Mouse (Mus musculus): ENCODE results near the gene 2610021A01Rik. TPM values are rescaled to one million over a fixed set of nuclear protein-coding genes. Genes with fewer than 3 reads are reported as not detected.
A peak's percentile ranks its signal among the peaks of the same experiment; 100 is the strongest.
"Not testable (repeated sequence)": the region's sequence is repeated elsewhere in the genome, so short reads cannot be mapped to it uniquely, and the experiment has no call there.

Gene 2610021A01Rik
- 10 to 100 TPM; 10.9 to 11.6 TPM for total RNA-seq (2021)

DNA sequence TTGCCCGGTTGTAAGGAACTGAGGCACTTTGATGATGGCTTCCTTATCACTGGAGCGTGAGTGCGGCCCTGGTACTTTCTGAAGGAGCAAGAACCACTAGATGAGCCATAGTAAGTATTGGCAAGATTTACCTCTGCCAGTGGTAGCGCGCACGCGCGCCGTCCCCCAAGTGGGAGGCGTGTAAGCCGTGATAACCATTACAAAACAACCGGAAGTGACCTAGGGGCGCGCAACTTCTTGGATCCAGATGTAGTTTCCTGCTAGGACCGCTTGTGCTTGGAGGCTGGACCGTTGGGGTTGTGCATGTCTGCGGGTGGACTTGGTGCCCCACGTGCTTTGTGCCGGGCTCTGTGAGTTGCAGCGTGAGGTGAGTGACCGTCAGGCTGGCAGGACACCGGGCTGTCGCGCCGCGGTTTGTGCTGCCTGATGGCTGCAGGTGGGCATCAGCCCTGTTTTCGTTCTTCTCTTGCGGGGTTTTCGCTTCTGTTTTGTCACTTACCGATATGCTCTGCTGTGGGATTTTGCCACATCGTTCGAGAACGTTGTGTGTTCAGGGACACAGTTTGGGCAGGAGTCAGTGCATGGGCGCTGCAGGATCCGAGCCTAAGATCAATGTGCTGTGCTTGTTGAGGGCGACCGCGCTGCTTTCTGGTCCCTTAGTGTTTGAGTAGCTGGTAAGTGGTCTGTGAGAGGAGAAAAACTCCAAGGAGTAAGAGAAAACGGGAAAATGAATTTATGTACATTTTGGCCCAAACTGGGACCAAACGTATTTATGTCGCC lies at the start of gene 2610021A01Rik:
Gene 2610021A01Rik, plus strand, starts transcription at position 197 of the 780 bp plus-strand sequence.
- DNase-seq, result peak; percentile 89

GRCm38 (mm10) chr7:41560681-41561080 lies 38.3 kb upstream of the 2610021A01Rik start:
- no peak for DNase-seq

DNA sequence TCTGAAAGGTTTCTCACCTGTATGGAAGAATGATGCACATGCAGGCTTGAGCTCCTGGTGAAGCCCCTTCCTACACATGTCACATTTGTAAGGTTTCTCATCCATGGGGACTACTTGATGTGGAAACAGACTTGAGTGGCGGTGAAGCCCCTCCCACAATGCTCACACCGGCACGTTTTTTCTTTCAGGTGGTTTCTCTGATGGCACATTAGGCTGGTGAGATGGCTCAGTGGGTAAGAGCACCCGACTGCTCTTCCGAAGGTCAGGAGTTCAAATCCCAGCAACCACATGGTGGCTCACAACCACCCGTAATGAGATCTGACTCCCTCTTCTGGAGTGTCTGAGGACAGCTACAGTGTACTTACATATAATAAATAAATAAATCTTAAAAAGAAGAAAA lies 25.5 kb upstream of the 2610021A01Rik start, which contains the start of gene Gm6871:
Gene Gm6871, minus strand, starts transcription at position 101 of the 400 bp plus-strand sequence.
- not testable (repeated sequence) for DNase-seq

DNA sequence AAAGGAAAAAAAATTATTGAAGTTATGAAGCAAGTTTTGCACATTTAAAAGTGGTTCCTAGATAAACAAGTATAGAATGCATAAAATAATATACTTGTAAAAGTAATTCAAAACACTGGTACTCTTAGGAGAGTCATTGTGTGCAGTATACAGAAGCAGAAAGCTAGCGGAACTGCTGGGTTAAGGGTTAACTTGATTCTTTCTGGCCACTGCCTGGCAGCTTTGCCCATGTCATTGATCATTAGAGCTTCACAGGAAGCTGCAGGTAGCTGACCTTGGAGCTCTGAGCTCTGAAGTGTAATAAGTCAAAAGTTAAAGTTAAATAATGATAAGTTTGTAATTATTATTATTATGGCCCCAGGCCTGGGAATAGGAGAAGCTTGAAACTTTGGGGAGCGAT lies 21.1 kb upstream of the 2610021A01Rik start:
- DNase-seq, result no peak

- DNase-seq, result no peak
Observed at GRCm38 (mm10) chr7:41582028-41582427, 17.0 kb upstream of the 2610021A01Rik start.

DNA sequence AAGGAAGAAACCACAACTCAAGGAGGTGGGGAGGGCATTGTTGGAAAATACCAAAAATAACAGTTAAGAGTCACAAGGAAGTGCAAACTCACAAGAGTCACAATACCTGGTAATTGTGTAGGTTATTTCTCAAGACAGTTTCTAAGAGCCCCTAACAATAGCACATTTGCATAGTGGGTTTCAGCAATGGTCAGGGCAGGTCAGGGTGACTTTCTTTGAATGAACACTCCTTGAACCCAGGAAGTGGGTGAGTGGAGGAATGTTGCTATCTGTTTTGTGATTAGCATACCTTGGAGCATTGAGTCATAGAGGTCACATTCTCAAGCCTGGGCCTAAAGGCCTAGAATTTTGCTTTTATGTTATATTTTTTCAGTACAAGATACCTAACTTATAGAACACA lies 11.2 kb upstream of the 2610021A01Rik start:
- not testable (repeated sequence) for DNase-seq

DNA sequence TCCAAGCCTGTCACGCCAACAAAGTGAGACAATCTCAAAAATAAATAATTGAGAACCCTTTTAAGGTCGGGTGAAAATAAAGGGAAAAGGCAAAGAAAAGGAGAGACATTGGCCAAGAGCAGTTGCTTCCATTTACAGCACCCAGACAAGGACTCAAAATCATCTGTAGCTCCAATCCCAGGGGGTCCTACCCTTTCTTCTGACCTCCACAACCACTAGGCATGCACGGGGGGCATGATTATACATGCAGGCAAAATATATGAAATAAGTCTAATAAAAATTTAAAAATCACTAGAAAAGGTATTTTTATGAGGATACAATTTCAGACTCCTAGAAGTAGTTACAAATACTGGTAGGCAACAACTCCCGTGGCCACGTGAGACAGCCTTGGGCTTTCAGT lies 415 bp upstream of the 2610021A01Rik start:
- no peak for DNase-seq

DNA sequence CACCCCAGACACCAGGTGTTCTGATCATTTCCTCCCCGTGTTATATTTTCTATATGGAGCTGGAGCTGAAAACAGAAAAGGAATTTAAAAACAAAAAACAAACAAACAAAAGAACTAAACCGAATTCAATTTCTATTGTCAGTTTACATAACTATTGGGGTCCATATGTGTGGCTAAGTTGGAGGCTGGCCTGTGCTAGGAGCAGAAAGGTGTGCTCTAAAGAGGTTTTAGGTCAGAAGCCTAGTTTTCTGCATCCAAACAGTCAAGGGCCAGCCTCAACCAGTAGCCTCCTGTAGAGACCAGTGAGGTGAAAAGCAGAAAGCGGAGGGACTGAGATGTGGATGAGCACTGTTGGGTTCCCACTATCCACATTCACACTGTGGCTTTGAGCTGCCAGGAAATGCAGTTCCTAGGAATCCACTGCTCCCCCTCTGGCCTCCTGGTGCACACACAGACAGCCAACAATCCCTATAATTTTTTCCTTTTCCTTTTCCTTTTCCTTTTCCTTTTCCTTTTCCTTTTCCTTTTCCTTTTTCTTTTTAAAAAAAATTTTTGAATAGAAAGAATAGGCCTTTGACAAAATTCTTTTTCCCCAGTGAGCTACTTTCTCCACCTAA lies 1.0 kb downstream of the 2610021A01Rik start:
- DNase-seq, result no peak

GRCm38 (mm10) chr7:41611654-41612053 lies 12.6 kb downstream of the 2610021A01Rik start:
- DNase-seq, result no peak

DNA sequence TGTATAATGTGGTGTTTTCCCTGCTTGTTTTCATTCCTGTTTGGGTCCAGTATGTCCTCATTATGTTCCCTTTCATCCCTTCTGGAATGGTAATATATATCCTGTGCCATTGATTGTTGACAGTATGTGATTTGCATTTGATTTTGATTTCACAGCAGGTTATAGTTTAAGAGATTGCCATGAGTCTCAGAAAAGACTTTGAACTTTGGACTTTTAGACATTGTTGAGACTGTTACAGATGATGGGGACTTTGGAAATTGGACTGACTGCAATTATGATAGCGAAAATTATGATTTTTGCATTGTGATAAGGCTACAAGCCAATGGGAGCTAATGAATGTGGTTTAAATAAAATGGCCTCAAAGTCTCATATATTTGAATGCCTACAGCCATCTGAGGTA lies 17.2 kb downstream of the 2610021A01Rik start:
- DNase-seq, result not testable (repeated sequence)

DNA sequence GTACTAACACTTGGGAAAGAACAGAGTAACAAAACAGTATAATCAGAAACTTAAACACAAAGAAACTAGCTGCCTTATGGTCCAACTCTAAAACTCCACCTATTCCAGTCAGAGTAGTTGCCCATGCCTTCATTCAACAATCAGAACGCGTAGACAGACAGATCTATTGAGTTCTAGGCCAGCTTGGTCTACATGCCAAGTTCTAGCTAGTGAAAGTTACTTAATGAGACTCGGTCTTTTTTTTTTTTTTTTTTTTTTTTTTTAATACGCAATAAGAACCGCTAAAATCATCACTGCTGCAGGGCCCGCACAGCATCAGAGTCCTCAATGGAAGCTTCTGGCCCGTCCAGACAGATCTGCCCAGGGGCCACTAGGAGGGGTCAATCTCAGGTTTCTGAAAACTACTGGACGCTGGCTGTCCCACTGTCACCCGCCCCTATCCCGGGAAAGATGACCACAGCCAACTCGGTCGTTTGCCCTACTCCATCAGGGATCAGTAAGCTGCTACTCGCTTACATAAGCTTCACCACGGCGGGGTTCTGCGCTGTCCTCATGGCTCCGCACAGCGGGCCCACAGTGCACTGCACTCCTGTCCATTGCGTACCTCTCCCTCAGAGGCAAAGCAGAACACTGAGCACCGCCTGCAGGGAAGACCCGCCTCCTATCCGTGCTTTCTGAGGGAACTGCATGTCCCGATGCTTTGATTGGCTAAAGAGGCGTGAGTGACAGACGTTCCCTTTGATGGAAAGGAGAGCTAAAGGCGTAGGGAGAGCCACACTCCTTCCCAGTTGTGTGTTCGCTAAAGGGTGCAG lies 33.6 kb downstream of the 2610021A01Rik start, which contains the start of gene Zfp788:
Gene Zfp788, plus strand, starts transcription at position 795 of the 812 bp plus-strand sequence.
- DNase-seq, result peak; percentile 92

GRCm38 (mm10) chr7:41633221-41633984 lies 34.4 kb downstream of the 2610021A01Rik start:
- DNase-seq, result peak; percentile 89

DNA sequence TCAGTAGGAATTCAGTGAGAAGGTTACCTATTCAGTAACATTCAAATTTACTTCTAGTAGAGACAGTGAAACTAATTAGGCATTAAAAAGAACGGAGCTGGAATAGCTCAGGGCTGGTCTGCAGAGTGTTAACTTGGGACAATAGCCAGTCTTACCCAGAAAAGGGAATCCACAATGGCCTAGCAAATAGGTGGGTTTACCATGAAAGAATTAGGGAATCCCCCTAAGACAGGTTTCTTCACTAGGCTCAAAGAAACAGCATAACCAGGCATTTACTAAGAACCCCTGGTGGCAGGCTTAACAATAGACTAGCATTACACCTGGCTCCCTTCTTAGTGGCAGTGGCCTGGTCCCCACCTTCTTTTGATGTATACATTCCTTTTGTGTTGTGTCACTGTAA lies 75.3 kb downstream of the 2610021A01Rik start:
- DNase-seq, result not testable (repeated sequence)

Other genes with a start within 250 kb of the 2610021A01Rik start
- gene AI987944, start 205.9 kb upstream of the 2610021A01Rik start, total RNA-seq (2021), result 1 to 10 TPM; 8.2 to 8.6 TPM
- gene Vmn2r57, start 150.5 kb upstream of the 2610021A01Rik start, total RNA-seq (2021), result under 1 TPM; 0.07 to 0.09 TPM
- under 1 TPM; 0.12 to 0.23 TPM for gene Gm20449, start 99.8 kb upstream of the 2610021A01Rik start, total RNA-seq (2021)
- gene AW146154, start 99.3 kb upstream of the 2610021A01Rik start, total RNA-seq (2021), result 1 to 10 TPM; 5.1 to 6.0 TPM
- not detected for gene Gm6871, start 25.6 kb upstream of the 2610021A01Rik start, total RNA-seq (2021)
- gene Zfp788, start 34.0 kb downstream of the 2610021A01Rik start, total RNA-seq (2021), result 10 to 100 TPM in 1 of 2 experiments, 1 to 10 TPM in 1; 8.6 to 11.3 TPM

All from heart, postnatal 4 days (tissue).